Mouse (Mus musculus): ENCODE data around the gene Bicral.
A peak's percentile ranks its signal among the peaks of the same experiment; 100 is the strongest.

The Bicral gene

DNA sequence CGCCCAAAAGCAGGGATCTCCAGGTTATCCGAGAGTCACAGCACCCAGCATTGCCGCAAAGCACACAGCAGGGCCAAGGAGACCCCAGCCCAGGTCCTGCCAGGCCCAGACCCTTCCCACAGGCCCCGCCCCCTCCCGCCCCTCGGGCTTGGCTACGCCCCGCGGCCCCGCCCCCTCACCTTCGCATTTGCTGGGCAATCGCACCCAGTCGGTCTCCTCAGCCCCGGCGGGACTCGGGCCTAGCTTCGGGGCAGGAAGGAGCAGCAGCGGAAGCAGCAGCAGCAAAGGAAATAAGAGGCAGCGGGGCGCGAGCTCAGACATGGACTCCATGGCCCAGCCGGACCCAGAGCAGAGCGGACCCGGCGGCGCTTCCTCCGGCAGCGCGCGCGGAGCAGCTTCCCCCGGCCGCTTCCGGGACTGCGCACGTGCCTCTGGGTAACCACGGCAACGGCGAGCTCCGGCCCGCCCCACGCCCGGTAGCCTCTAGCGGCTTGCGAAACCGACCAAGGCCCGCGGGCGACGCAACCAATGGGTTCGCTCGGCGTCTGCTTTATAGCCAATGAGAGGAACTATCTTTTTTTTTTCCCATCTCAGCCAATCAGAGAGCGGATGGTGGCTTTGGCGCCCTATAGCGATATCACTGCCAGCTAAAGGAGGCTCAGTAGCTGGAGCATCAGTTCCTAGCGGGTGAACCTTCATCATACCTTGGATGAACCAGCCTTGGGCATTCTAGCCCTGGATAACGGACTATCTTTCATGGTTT lies 106.3 kb downstream of the Bicral start, which contains the start of gene Cnpy3:
Gene Cnpy3 (minus strand): TSS at position 421 of the 763 bp plus-strand sequence.
- peak; percentile 91 to 96 for DNase-seq (ENCODE audit: low spot score in 2 of 2)

DNA sequence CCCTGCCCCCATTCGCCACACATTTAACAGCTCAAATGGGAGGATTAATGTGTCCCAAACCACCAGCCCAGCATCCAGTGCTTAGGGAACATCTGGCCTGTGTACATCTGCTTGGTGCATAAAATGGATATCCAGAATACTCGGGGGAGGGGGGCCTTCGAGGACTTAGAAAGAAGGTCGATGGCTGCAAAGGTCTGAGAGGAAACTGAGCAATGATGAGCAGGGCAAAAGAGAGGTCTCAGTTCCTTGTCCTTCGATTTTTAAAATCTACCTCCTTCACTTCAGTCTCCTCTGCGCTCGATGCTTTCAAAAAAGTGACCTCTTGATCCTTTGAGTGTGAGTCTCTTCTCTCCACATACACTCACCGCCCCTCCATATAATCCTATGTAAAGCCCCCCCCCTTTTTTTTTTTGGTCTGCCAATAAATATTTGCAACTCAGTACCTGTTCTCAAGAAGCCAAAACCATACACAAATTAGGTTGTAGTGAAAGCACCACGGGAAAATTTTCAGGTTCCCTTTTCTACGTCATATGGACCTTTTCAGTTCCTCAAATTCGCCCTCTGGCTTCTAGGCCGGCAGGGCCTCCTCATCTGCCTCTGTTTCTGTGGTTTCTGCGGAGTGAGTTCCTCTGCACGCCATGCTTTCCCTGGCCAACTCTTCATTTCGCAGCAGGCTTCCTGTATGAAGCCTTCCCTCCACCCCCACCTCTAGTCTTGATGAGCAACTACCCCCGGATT lies 107.1 kb downstream of the Bicral start:
- peak in 1 of 2 experiments; percentile 50 for DNase-seq (ENCODE audit: low spot score in 2 of 2)

DNA sequence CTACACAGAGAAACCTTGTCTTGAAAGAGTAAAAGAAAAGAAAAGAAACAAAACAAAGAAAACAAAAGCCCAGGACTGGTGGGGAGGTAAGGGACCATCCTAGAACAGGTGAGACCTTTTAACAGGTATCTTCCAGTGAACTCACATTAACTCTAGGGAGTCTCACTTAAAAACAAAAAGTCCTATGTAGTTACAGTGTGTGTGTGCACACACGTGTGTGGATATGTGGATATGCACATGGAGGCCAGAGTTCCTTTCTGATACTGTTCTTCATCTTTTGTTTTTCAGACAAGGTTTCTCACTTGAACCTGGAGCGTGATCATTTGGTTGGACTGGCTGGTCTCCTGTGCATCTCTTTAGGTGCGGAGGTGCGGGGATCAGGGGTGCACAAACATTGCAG lies 107.7 kb downstream of the Bicral start:
- DNase-seq (ENCODE audit: low spot score in 2 of 2), result no peak

DNA sequence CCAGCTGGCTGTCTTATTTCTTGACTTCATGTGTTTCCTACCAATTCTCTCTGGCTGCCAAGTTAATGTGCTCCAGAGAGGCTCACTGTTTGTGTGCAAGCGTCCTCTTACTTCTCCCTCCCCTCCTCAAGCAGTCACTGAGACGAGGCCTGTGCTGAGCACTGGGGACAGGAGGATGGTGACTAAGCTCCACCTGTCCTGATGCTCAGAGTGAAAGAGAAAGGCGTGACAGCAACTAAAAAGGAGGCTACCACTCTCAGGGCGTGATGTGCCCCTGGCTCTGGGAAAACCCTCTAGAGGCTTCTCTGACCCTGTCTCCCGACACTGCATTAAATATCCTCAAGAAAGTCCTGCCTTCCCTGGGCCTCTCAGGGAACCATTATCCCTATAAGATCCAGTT lies 109.0 kb downstream of the Bicral start:
- DNase-seq (ENCODE audit: low spot score in 2 of 2), result no peak

Data from frontal cortex, postnatal 25 days (tissue).